Mouse (Mus musculus) forebrain, embryonic 15.5 days (tissue): Measurements from ENCODE around the gene Igf2r. TPM values are rescaled to one million over a fixed set of nuclear protein-coding genes. Genes with fewer than 3 reads are reported as not detected.

Source experiments
- ATAC-seq: fragments of 200-750 bp; cut with Nextera tagmentation; replicated peaks from 2 replicates; pipeline ENCODE4 v1.8.0; 2017; ENCODE audit warnings: mild to moderate bottlenecking, moderate TSS enrichment, moderate library complexity
- H3K27ac ChIP-seq: fragments of 300-500 bp; sonication (generic); replicated peaks from 2 replicates; pipeline ENCODE4 v1.5.1; 2015; ENCODE audit warnings: mild to moderate bottlenecking, inconsistent platforms
- H3K27me3 ChIP-seq: fragments of 300-500 bp; sonication (generic); 2 replicates; pipeline ENCODE4 v1.6.1; 2015; ENCODE audit warnings: inconsistent platforms
- H3K36me3 ChIP-seq: fragments of 300-500 bp; sonication (generic); 2 replicates; pipeline ENCODE4 v1.6.1; 2015; ENCODE audit warnings: mild to moderate bottlenecking, inconsistent platforms
- H3K4me1 ChIP-seq: fragments of 300-500 bp; sonication (generic); 2 replicates; pipeline ENCODE4 v1.6.1; 2015; ENCODE audit warnings: inconsistent platforms
- H3K4me2 ChIP-seq: fragments of 300-500 bp; sonication (generic); replicated peaks from 2 replicates; pipeline ENCODE4 v1.6.1; 2015; ENCODE audit warnings: mild to moderate bottlenecking, inconsistent platforms
- H3K4me3 ChIP-seq: fragments of 300-500 bp; sonication (generic); 2 replicates; pipeline ENCODE4 v1.5.1; 2015; ENCODE audit warnings: mild to moderate bottlenecking, inconsistent platforms
- H3K9ac ChIP-seq: fragments of 300-500 bp; sonication (generic); replicated peaks from 2 replicates; pipeline ENCODE4 v1.6.1; 2015; ENCODE audit warnings: mild to moderate bottlenecking, inconsistent platforms
- H3K9me3 ChIP-seq: fragments of 300-500 bp; sonication (generic); 2 replicates; pipeline ENCODE4 v1.6.1; 2016; ENCODE audit warnings: inconsistent platforms
- WGBS: fragments of 180-500 bp; shearing (Covaris S2); methylation state at CpG from one replicate; pipeline ENCODE4 v1.1.7; 2015; ENCODE audit warnings: mixed read lengths; 5-methylcytosine and 5-hydroxymethylcytosine counted together
- polyA plus RNA-seq: library from polyadenylated mRNA; unstranded; fragments of >200 nt; fragmentation: Nextera tagmentation; extraction: Ambion mirVana; gene quantifications from 2 replicates; pipeline ENCODE4 v1.2.1, GENCODE M21; 2015

Igf2r gene
- polyA plus RNA-seq, 1 experiment from 2014 or later = 11.0 TPM

DNA sequence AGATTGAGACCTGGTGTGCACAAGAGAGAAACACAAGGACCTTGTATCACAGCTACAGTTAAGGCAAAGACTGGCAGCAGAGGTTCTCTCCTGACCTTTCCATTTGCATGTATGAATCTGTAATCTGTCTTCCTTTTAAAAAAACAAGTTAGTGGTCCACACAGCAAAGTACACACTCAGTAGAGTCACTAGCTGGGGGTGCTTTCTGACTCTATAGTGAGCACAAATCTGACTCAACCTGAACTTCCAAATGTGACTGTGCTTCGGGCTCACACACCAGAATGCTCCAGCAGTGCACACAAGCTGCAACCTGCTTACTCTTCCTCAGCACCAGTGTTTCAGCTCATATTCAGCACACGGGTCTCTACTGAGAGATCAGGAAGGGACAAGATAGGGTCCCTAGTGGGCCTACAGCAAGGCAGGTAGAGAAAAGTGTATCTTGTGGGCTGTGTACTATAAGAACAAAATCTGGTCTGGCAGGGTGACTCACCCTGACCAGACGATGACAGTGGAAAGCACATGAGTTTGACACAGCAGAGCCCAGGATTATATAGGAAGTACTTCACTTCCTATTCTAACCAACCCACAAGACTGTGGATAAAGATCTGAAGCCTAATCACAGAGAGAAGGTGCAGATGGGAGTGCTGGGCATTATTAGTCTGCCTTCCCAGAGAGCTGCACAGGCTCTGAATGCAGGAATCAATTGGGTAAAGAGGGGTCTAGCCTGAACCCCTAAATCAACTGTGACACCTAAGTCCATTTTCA lies 15.0 kb downstream of the Igf2r start:
- H3K36me3 ChIP-seq = no peaks in the 10 kb centered on the region
- 89% methylated on average over 3 of the region's 3 CpGs for WGBS
- no peak overlapping the region for H3K4me3 ChIP-seq
- peaks cover 25% of the 10 kb centered on the region for H3K4me1 ChIP-seq
- no peak overlapping the region for H3K4me2 ChIP-seq
- no peaks in the 10 kb centered on the region for H3K27me3 ChIP-seq
- ATAC-seq = no peak
- no peak overlapping the region for H3K9ac ChIP-seq
- H3K27ac ChIP-seq = no peak overlapping the region
- H3K9me3 ChIP-seq = no peaks in the 10 kb centered on the region

DNA sequence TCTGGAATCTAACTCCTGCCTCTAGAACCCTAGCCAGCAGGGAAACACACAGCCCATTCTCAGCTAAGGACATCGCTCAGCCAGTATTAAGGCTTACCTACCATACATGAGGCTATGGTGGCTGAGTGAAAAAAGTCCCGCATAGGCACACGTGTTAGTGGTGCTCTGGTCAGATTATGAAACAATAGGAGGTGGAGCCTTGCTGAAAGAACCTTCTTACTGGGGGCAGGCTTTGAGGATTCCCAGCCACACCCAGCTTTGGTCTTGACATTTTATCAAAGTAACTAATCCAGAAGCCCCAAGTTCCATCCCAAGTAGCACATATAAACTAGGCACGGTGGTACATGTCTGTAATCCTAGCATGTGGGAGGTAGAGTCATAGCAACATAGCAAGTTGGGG lies 16.4 kb downstream of the Igf2r start:
- H3K4me2 ChIP-seq = no peak overlapping the region
- no peak overlapping the region for H3K4me3 ChIP-seq
- no peak for ATAC-seq
- no peaks in the 10 kb centered on the region for H3K9me3 ChIP-seq
- WGBS = 66% methylated on average over 4 of the region's 4 CpGs
- H3K27me3 ChIP-seq = no peaks in the 10 kb centered on the region
- H3K27ac ChIP-seq = no peak overlapping the region
- H3K9ac ChIP-seq = no peak overlapping the region
- no peaks in the 10 kb centered on the region for H3K36me3 ChIP-seq
- peaks cover 27% of the 10 kb centered on the region for H3K4me1 ChIP-seq

DNA sequence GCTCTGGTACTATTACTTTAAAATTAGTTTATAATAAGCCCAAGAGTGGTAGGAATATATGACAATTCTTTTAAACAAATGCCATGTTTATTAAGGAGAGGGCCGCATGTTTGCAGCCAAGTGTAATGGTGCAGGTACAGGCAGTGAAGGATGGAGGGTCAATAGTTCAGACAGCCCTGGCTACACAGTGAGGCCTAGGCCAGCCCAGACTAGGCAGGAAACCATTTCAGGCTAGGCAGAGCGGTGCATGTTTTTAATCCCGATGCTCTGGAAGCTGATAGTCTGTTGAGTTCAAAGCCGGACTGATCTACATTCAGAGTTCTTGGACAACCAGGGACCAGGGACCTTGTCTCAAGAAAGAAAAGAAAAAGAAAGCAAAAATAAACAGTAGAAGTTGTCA lies 17.8 kb downstream of the Igf2r start:
- no peak overlapping the region for H3K9ac ChIP-seq
- no peak overlapping the region for H3K4me3 ChIP-seq
- no peaks in the 10 kb centered on the region for H3K36me3 ChIP-seq
- no peak overlapping the region for H3K4me2 ChIP-seq
- no peak for ATAC-seq
- no peaks in the 10 kb centered on the region for H3K9me3 ChIP-seq
- WGBS = 83% methylated on average over 4 of the region's 4 CpGs
- H3K27me3 ChIP-seq = no peaks in the 10 kb centered on the region
- peaks cover 23% of the 10 kb centered on the region for H3K4me1 ChIP-seq
- no peak overlapping the region for H3K27ac ChIP-seq

DNA sequence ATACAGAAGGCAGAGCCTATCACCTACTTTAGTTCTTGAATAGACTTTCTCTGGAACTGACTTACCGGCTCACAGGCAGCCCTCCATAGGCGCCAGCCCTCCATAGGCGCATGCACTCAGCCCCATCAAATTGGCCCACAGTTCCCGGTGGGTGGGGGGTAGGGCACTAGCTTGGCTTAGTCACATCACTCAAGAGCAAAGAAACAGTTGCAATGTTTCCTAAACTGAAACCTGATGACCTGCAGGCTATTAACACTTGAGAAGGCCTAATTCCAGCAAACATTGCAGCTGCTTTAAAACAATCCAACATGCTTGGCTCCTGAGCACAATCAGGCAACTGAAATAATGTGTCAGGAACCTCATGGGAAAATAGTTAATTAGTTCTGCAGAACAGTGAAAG lies 18.2 kb downstream of the Igf2r start:
- Histone ChIP-seq H3K27me3 (no peaks in the 10 kb centered on the region), H3K9ac (no peak overlapping the region), H3K4me1 (peaks cover 23% of the 10 kb centered on the region), H3K4me2 (no peak overlapping the region), H3K27ac (no peak overlapping the region), H3K9me3 (no peaks in the 10 kb centered on the region), H3K4me3 (no peak overlapping the region), H3K36me3 (no peaks in the 10 kb centered on the region)
- WGBS = 43% methylated on average over 4 of the region's 4 CpGs
- ATAC-seq = no peak

DNA sequence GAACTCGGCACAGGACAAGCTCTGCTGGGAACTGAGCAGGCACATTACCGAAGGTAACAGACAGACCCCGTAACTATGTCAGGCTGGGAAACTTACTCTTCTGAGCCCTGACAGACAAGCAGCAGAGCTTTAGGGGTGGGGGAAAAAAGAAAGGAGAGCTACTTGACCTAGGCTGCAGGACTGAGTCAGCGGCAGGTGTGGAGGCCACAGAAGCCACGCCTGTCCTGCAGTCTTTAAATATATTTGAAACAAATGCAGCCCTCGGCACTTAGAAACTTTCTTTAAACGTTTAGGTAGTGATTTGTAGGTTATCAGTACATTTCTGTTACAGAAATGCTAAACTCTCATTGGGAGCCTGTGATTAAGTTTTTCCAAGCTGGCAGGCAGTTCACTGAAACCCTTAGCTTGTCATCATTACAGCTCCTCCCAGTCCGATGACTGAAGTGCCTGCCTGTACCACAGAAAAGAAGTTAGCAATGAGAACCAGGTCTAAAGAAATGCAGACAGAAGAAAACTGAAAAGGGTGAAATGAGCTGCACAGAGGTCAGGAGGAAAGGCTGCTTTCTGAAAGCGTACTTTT lies 18.8 kb downstream of the Igf2r start:
- Histone ChIP-seq H3K4me2 (no peak overlapping the region), H3K27me3 (no peaks in the 10 kb centered on the region), H3K27ac (no peak overlapping the region), H3K36me3 (no peaks in the 10 kb centered on the region), H3K9me3 (no peaks in the 10 kb centered on the region), H3K4me1 (peaks cover 23% of the 10 kb centered on the region), H3K9ac (no peak overlapping the region), H3K4me3 (no peak overlapping the region)
- 74% methylated on average over 9 of the region's 9 CpGs for WGBS
- ATAC-seq = no peak

DNA sequence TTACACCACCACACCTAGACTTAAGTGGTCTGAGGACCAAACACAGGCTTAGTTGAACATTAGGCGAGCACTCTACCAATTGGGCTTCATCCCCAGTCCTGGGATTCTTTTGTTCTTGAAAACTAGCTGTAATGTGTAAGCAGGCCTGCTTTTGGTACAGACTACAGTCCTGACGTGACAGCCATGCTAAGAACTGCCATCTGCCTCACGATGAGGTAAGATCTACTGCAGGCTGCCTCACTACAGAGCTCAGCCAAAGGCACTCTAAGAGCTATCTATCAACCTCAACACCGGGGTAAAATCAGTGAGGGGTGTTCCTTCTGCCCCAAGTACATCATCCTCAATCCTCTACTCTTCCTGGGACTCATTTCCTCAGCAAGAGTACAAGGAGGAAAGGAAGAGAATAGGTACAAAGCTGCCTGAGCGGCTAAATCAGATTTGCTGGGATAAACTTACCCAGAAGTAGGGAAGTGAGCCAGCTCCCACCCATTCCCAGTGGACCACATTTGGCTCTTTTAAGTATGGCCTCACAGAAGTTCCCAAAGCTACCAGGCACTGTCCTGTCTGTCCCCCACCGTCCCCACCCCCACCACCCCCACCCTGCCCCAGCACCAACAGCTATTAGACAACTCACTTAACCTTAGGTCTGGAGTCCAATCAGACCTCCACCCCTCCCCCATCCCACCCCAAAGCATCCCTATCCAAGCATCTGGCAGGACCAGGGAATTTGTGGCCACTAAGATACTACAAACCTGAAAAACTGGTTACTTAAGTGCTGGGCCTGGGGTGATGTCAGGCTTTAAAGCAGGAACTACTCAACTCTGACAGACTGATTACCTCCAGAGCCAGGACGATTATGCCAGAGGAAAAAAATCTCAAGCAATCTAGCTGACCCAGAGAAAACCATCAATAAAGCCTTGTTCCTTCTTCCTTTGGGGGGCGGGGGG lies 19.8 kb downstream of the Igf2r start:
- peaks cover 7% of the 10 kb centered on the region; the same call in 1 of the 2 replicates for H3K36me3 ChIP-seq
- no peak overlapping the region for H3K4me2 ChIP-seq
- peaks cover 23% of the 10 kb centered on the region for H3K4me1 ChIP-seq
- no peaks in the 10 kb centered on the region for H3K27me3 ChIP-seq
- H3K9me3 ChIP-seq = no peaks in the 10 kb centered on the region
- 39% methylated on average over 8 of the region's 8 CpGs for WGBS
- H3K27ac ChIP-seq = peak overlapping the region; percentile 70
- peak; percentile 92 for ATAC-seq
- no peak overlapping the region for H3K4me3 ChIP-seq
- no peak overlapping the region for H3K9ac ChIP-seq

DNA sequence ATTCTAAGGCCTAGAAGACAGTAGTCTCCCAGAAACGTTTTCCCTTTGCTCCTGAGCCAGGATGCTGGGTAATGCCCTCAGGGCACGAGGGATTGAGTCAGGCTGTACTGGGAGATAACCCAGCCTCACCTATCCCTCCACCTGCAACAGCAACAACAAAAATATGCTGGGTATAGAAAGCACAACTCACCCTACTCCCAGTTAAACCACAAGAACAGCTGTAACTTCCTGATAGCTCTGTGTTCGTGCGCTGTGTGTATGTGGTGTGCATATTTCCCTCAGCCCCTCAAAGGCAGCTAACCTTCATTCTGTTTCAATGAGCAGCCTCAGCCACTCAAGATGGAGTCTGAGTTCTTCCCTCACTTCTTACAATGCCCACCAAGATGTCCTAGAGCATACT lies 23.7 kb downstream of the Igf2r start:
- Histone ChIP-seq H3K9ac (no peak overlapping the region), H3K27ac (no peak overlapping the region), H3K4me3 (no peak overlapping the region), H3K4me2 (no peak overlapping the region), H3K36me3 (peaks cover 27% of the 10 kb centered on the region; the same call in 1 of the 2 replicates), H3K9me3 (peaks cover 11% of the 10 kb centered on the region), H3K27me3 (no peaks in the 10 kb centered on the region), H3K4me1 (peaks cover 13% of the 10 kb centered on the region)
- 88% methylated on average over 4 of the region's 4 CpGs for WGBS
- no peak for ATAC-seq

DNA sequence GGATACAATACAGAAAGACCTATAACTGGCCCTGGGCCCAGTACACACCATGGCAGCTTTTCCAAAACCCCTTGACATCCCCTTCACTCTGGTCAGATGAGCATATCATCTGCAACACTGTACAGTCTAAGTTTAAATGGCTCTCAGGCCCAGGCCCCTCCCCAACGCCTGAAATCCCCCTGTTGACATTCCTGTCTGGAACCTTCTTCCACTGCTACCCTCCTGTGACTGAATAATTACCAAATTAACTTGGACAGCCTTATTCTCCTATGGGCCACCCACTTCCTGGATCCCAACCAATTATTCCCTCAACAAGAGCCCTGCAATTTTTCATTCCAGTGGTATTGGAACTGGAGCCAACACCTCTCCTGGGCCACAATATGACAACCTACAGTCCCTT lies 25.4 kb downstream of the Igf2r start:
- 56% methylated on average over 1 of the region's 1 CpGs for WGBS
- no peak overlapping the region for H3K27ac ChIP-seq
- H3K9me3 ChIP-seq = peaks cover 11% of the 10 kb centered on the region
- peaks cover 40% of the 10 kb centered on the region; the same call in 1 of the 2 replicates for H3K36me3 ChIP-seq
- H3K4me3 ChIP-seq = no peak overlapping the region
- H3K4me1 ChIP-seq = no peaks in the 10 kb centered on the region; the same call in none of the 2 replicates
- no peak overlapping the region for H3K9ac ChIP-seq
- no peak for ATAC-seq
- no peak overlapping the region for H3K4me2 ChIP-seq
- H3K27me3 ChIP-seq = no peaks in the 10 kb centered on the region

DNA sequence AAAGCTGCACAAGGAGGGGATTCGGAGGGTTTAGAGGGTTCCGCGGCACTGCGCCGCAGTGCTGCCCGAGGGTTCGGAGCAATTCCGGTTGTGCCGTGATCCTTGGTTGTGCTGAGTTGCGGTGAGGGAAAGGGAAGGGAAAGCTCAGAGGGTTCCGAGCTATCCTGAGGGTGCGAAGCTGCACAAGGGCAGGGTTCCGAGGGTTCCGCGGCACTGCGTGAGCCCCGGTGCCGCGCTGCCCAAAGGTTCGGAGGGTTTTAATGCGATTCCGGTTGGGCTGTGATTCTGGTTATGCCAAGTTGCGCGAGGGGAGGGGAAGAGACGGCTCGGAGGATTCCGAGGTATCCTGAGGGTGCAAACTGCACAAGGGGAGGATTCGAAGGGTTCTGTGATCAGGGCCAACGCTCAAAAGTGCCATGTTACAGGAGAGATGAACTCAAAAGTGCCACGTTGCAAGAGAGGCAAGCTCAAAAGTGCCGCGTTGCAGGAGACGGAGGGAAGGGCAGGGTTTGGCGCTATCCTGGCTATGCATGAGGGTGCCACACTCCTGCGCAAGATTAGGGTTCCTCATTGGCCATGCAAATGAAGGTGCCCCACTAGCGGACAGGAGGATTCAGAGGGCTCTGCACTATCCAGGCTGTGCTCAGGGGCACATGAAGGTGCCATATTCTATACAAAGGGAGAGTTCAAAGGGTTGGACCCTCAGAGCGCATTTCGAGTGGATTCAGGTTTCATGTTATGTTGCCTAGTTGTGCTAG lies 27.1 kb downstream of the Igf2r start:
- ATAC-seq = peak; percentile 34
- peak overlapping the region; percentile 39 for H3K4me3 ChIP-seq

DNA sequence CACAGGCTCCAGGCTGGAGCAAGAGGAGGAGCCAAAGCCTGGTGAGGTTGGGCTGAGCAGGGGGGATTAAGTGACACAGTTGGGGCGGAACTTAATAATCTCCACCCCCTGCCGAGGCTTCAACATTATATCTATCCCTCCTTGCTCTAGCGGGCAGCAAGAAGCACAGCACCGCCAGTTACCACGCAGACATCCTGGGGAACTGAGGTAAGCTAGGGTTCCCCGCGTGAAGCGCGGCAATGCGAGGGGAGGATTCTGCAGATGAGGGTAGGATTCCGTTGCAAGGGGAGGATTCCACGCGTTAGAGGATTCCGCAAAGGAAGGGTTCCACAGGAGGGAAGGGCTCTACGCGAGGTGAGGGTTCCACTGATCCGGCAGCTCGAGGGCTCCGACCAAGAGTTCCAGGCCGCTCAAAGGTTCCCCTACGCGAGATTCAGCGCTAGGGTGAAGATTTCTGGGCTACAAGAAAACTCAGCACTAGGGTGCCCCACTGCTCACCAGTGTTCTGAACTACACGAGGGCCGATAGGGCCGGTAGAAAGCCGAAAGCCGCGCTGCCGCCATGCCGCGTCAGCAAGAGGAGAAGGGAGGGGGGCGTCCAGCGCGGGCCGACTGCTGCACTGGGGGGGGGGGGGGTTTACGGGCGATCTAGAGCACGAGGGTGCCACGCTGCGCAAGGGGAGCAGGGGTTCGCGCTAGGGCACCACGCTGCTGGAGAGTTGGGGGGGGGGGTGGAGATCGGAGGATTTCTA lies 28.1 kb downstream of the Igf2r start:
- H3K27ac ChIP-seq = no peak overlapping the region

More for the DNA sequence above, 27.1 kb downstream of the Igf2r start:
- H3K9me3 ChIP-seq = peaks cover 11% of the 10 kb centered on the region
- WGBS = 59% methylated on average over 38 of the region's 38 CpGs
- peak overlapping the region; percentile 48 for H3K9ac ChIP-seq
- H3K27me3 ChIP-seq = no peaks in the 10 kb centered on the region
- H3K36me3 ChIP-seq = peaks cover 47% of the 10 kb centered on the region; the same call in 1 of the 2 replicates
- peak overlapping the region; percentile 56 for H3K4me2 ChIP-seq
- H3K27ac ChIP-seq = no peak overlapping the region
- H3K4me1 ChIP-seq = no peaks in the 10 kb centered on the region; the same call in 1 of the 2 replicates

DNA sequence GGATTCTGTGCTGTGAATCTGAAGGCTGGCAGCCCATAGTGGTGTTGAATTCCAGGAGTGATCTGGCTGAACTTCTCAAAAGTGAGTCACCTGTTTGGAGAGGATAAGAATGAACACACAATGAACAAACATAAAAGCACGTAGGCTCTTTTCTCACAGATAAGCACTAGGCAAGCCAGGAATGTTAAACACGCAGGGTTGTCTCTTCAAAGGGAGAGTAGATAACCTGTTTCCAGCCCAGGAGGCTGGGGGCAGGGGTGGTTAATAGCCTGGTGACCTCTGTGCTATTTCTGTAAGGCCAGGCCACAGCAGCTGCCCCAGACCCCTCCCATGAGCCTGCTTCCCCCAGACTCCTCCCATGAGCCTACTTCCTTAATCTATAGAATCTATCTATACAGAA lies 29.1 kb downstream of the Igf2r start:
- peaks cover 56% of the 10 kb centered on the region; the same call in 1 of the 2 replicates for H3K36me3 ChIP-seq
- H3K4me2 ChIP-seq = no peak overlapping the region
- WGBS = 74% methylated on average over 2 of the region's 2 CpGs
- H3K27me3 ChIP-seq = no peaks in the 10 kb centered on the region
- H3K9ac ChIP-seq = no peak overlapping the region
- H3K4me3 ChIP-seq = no peak overlapping the region
- no peak overlapping the region for H3K27ac ChIP-seq
- peaks cover 11% of the 10 kb centered on the region for H3K9me3 ChIP-seq
- no peak for ATAC-seq
- no peaks in the 10 kb centered on the region; the same call in 1 of the 2 replicates for H3K4me1 ChIP-seq

More for the DNA sequence above, 28.1 kb downstream of the Igf2r start:
- H3K27me3 ChIP-seq = no peaks in the 10 kb centered on the region
- H3K9me3 ChIP-seq = peaks cover 11% of the 10 kb centered on the region
- H3K4me2 ChIP-seq = peak overlapping the region; percentile 56
- peak; percentile 82 for ATAC-seq
- H3K4me1 ChIP-seq = no peaks in the 10 kb centered on the region; the same call in 1 of the 2 replicates
- H3K36me3 ChIP-seq = peaks cover 47% of the 10 kb centered on the region; the same call in 1 of the 2 replicates
- H3K9ac ChIP-seq = peak overlapping the region; percentile 48
- 66% methylated on average over 37 of the region's 45 CpGs for WGBS
- peak overlapping the region; percentile 39 for H3K4me3 ChIP-seq
